Mouse (Mus musculus): Measurements from ENCODE around the gene Tsc1.

GRCm38 (mm10) chr2:28638886-28639285, 2.1 kb upstream of the Tsc1 start:
- TF ChIP-seq EP300 (IDR thresholded peaks at IDR 0.05; ENCODE audit: low read depth) (no peak), CTCF (IDR thresholded peaks at IDR 0.05; ENCODE audit: low read depth) (no peak)

Measured in heart, postnatal 0 days (tissue).